Mouse (Mus musculus): ENCODE data around the gene Pygl.
A peak's percentile ranks its signal among the peaks of the same experiment; 100 is the strongest.
"Not testable (repeated sequence)": the region's sequence is repeated elsewhere in the genome, so short reads cannot be mapped to it uniquely, and the experiment has no call there.

The Pygl gene

GRCm38 (mm10) chr12:70227121-70227932 lies 4.0 kb downstream of the Pygl start:
- DNase-seq (ENCODE audit: low spot score in 2 of 2) = no peak

- no peak for DNase-seq (ENCODE audit: low spot score in 2 of 2)
Observed at GRCm38 (mm10) chr12:70226655-70227054, 4.6 kb downstream of the Pygl start.

GRCm38 (mm10) chr12:70223331-70223730 lies 8.0 kb downstream of the Pygl start:
- no peak for DNase-seq (ENCODE audit: low spot score in 2 of 2)

GRCm38 (mm10) chr12:70221425-70221824 lies 9.9 kb downstream of the Pygl start:
- DNase-seq (ENCODE audit: low spot score in 2 of 2) = no peak

- DNase-seq (ENCODE audit: low spot score in 2 of 2) = no peak
Observed at GRCm38 (mm10) chr12:70218795-70219540, 12.3 kb downstream of the Pygl start.

- no peak for DNase-seq (ENCODE audit: low spot score in 2 of 2)
Observed at GRCm38 (mm10) chr12:70216229-70216800, 15.0 kb downstream of the Pygl start.

GRCm38 (mm10) chr12:70214281-70214680 lies 17.0 kb downstream of the Pygl start:
- DNase-seq (ENCODE audit: low spot score in 2 of 2) = no peak

- no peak for DNase-seq (ENCODE audit: low spot score in 2 of 2)
Observed at GRCm38 (mm10) chr12:70213601-70214000, 17.7 kb downstream of the Pygl start.

GRCm38 (mm10) chr12:70212501-70212900 lies 18.8 kb downstream of the Pygl start:
- no peak for DNase-seq (ENCODE audit: low spot score in 2 of 2)

GRCm38 (mm10) chr12:70208214-70208613 lies 23.1 kb downstream of the Pygl start:
- DNase-seq (ENCODE audit: low spot score in 2 of 2) = no peak

- DNase-seq (ENCODE audit: low spot score in 2 of 2) = no peak
Observed at GRCm38 (mm10) chr12:70204433-70204832, 26.9 kb downstream of the Pygl start.

- no peak for DNase-seq (ENCODE audit: low spot score in 2 of 2)
Observed at GRCm38 (mm10) chr12:70201926-70202529, 29.3 kb downstream of the Pygl start.

GRCm38 (mm10) chr12:70196341-70196740 lies 34.9 kb downstream of the Pygl start:
- DNase-seq (ENCODE audit: low spot score in 2 of 2) = no peak

GRCm38 (mm10) chr12:70195426-70195825 lies 35.9 kb downstream of the Pygl start:
- no peak for DNase-seq (ENCODE audit: low spot score in 2 of 2)

GRCm38 (mm10) chr12:70192267-70192727 lies 39.0 kb downstream of the Pygl start:
- DNase-seq (ENCODE audit: low spot score in 2 of 2) = peak in 1 of 2 experiments; percentile 13

- no peak for DNase-seq (ENCODE audit: low spot score in 2 of 2)
Observed at GRCm38 (mm10) chr12:70184173-70184783, 47.0 kb downstream of the Pygl start.

GRCm38 (mm10) chr12:70183507-70183906 lies 47.8 kb downstream of the Pygl start:
- not testable (repeated sequence) for DNase-seq (ENCODE audit: low spot score in 2 of 2)

GRCm38 (mm10) chr12:70169969-70170368 lies 61.3 kb downstream of the Pygl start:
- no peak for DNase-seq (ENCODE audit: low spot score in 2 of 2)

- DNase-seq (ENCODE audit: low spot score in 2 of 2) = no peak
Observed at GRCm38 (mm10) chr12:70167950-70168349, 63.3 kb downstream of the Pygl start.

GRCm38 (mm10) chr12:70164741-70165140 lies 66.5 kb downstream of the Pygl start:
- DNase-seq (ENCODE audit: low spot score in 2 of 2) = no peak

- DNase-seq (ENCODE audit: low spot score in 2 of 2) = no peak
Observed at GRCm38 (mm10) chr12:70161057-70161456, 70.2 kb downstream of the Pygl start.
